Mouse (Mus musculus): ENCODE data around the gene Rpl36a-ps1. TPM values are rescaled to one million over a fixed set of nuclear protein-coding genes. Genes with fewer than 3 reads are reported as not detected.
A peak's percentile ranks its signal among the peaks of the same experiment; 100 is the strongest.

Gene Rpl36a-ps1
- polyA plus RNA-seq, 1 experiment from 2014 or later, result 1.1 TPM

GRCm38 (mm10) chr14:99018691-99019090 lies 24.6 kb upstream of the Rpl36a-ps1 start:
- Histone ChIP-seq H3K9ac (replicated peaks) (no peak overlapping the region), H3K9me3 (no peaks in the 10 kb centered on the region), H3K4me2 (replicated peaks) (no peak overlapping the region), H3K36me3 (no peaks in the 10 kb centered on the region), H3K4me3 (no peak overlapping the region), H3K4me1 (no peaks in the 10 kb centered on the region; the same call in 1 of the 2 replicates), H3K27me3 (no peaks in the 10 kb centered on the region), H3K27ac (replicated peaks) (no peak overlapping the region)
- 72% methylated on average over 7 of the region's 7 CpGs for WGBS
- no peak for ATAC-seq (replicated peaks)

- no peaks in the 10 kb centered on the region for H3K36me3 ChIP-seq
- no peaks in the 10 kb centered on the region for H3K9me3 ChIP-seq
- ATAC-seq (replicated peaks), result no peak
- no peaks in the 10 kb centered on the region for H3K27me3 ChIP-seq
- WGBS, result 66% methylated on average over 2 of the region's 2 CpGs
- H3K9ac ChIP-seq (replicated peaks), result no peak overlapping the region
- no peak overlapping the region for H3K27ac ChIP-seq (replicated peaks)
- no peaks in the 10 kb centered on the region for H3K4me1 ChIP-seq
- no peak overlapping the region for H3K4me2 ChIP-seq (replicated peaks)
- no peak overlapping the region for H3K4me3 ChIP-seq
Measured at GRCm38 (mm10) chr14:99010920-99011313, 16.8 kb upstream of the Rpl36a-ps1 start.

- H3K4me3 ChIP-seq, result no peak overlapping the region
- H3K9me3 ChIP-seq, result no peaks in the 10 kb centered on the region
- no peaks in the 10 kb centered on the region for H3K36me3 ChIP-seq
- no peaks in the 10 kb centered on the region for H3K27me3 ChIP-seq
- no peak overlapping the region for H3K4me2 ChIP-seq (replicated peaks)
- ATAC-seq (replicated peaks), result no peak
- H3K9ac ChIP-seq (replicated peaks), result no peak overlapping the region
- no peak overlapping the region for H3K27ac ChIP-seq (replicated peaks)
- no peaks in the 10 kb centered on the region for H3K4me1 ChIP-seq
- 66% methylated on average over 8 of the region's 8 CpGs for WGBS
Measured at GRCm38 (mm10) chr14:99010224-99010919, 16.3 kb upstream of the Rpl36a-ps1 start.

GRCm38 (mm10) chr14:98992482-98992881 lies 1.6 kb downstream of the Rpl36a-ps1 start:
- H3K4me1 ChIP-seq, result no peaks in the 10 kb centered on the region
- H3K36me3 ChIP-seq, result no peaks in the 10 kb centered on the region
- H3K27ac ChIP-seq (replicated peaks), result no peak overlapping the region
- no peaks in the 10 kb centered on the region for H3K27me3 ChIP-seq
- H3K9ac ChIP-seq (replicated peaks), result no peak overlapping the region
- 96% methylated on average over 2 of the region's 2 CpGs for WGBS
- no peaks in the 10 kb centered on the region for H3K9me3 ChIP-seq
- no peak overlapping the region for H3K4me2 ChIP-seq (replicated peaks)
- H3K4me3 ChIP-seq, result no peak overlapping the region
- ATAC-seq (replicated peaks), result no peak

- no peaks in the 10 kb centered on the region for H3K4me1 ChIP-seq
- H3K36me3 ChIP-seq, result no peaks in the 10 kb centered on the region
- H3K9me3 ChIP-seq, result no peaks in the 10 kb centered on the region
- ATAC-seq (replicated peaks), result no peak
- no peak overlapping the region for H3K9ac ChIP-seq (replicated peaks)
- no peak overlapping the region for H3K4me3 ChIP-seq
- H3K4me2 ChIP-seq (replicated peaks), result no peak overlapping the region
- no peaks in the 10 kb centered on the region for H3K27me3 ChIP-seq
- H3K27ac ChIP-seq (replicated peaks), result no peak overlapping the region
- 75% methylated on average over 3 of the region's 3 CpGs for WGBS
Measured at GRCm38 (mm10) chr14:98990636-98991035, 3.5 kb downstream of the Rpl36a-ps1 start.

- Histone ChIP-seq H3K27me3 (no peaks in the 10 kb centered on the region), H3K4me2 (replicated peaks) (no peak overlapping the region), H3K36me3 (no peaks in the 10 kb centered on the region), H3K9me3 (no peaks in the 10 kb centered on the region), H3K4me1 (no peaks in the 10 kb centered on the region), H3K4me3 (no peak overlapping the region), H3K27ac (replicated peaks) (no peak overlapping the region), H3K9ac (replicated peaks) (no peak overlapping the region)
- no peak for ATAC-seq (replicated peaks)
- WGBS, result 38% methylated on average over 3 of the region's 3 CpGs
Measured at GRCm38 (mm10) chr14:98989818-98990217, 4.3 kb downstream of the Rpl36a-ps1 start.

GRCm38 (mm10) chr14:98971921-98972320 lies 22.2 kb downstream of the Rpl36a-ps1 start:
- no peak for ATAC-seq (replicated peaks)

GRCm38 (mm10) chr14:98958978-98959658 lies 35.0 kb downstream of the Rpl36a-ps1 start:
- Histone ChIP-seq H3K9me3 (no peaks in the 10 kb centered on the region), H3K4me2 (replicated peaks) (no peak overlapping the region), H3K36me3 (no peaks in the 10 kb centered on the region), H3K4me1 (no peaks in the 10 kb centered on the region), H3K4me3 (no peak overlapping the region), H3K27ac (replicated peaks) (no peak overlapping the region), H3K27me3 (no peaks in the 10 kb centered on the region), H3K9ac (replicated peaks) (no peak overlapping the region)
- WGBS, result 67% methylated on average over 17 of the region's 17 CpGs
- ATAC-seq (replicated peaks), result 0 out of 2 replicates have a peak, but pooled peaks have one; percentile 29

More at GRCm38 (mm10) chr14:98971921-98972320, 22.2 kb downstream of the Rpl36a-ps1 start:
- 12% methylated on average over 4 of the region's 4 CpGs for WGBS
- Histone ChIP-seq H3K27ac (replicated peaks) (no peak overlapping the region), H3K4me3 (no peak overlapping the region), H3K9ac (replicated peaks) (no peak overlapping the region), H3K4me1 (no peaks in the 10 kb centered on the region), H3K9me3 (no peaks in the 10 kb centered on the region), H3K36me3 (no peaks in the 10 kb centered on the region), H3K4me2 (replicated peaks) (no peak overlapping the region), H3K27me3 (no peaks in the 10 kb centered on the region)

GRCm38 (mm10) chr14:98956788-98957187 lies 37.3 kb downstream of the Rpl36a-ps1 start:
- WGBS, result 92% methylated on average over 9 of the region's 9 CpGs
- H3K4me3 ChIP-seq, result no peak overlapping the region
- H3K36me3 ChIP-seq, result no peaks in the 10 kb centered on the region
- no peaks in the 10 kb centered on the region for H3K9me3 ChIP-seq
- no peak for ATAC-seq (replicated peaks)
- no peak overlapping the region for H3K27ac ChIP-seq (replicated peaks)
- H3K27me3 ChIP-seq, result no peaks in the 10 kb centered on the region
- H3K4me2 ChIP-seq (replicated peaks), result no peak overlapping the region
- no peak overlapping the region for H3K9ac ChIP-seq (replicated peaks)
- no peaks in the 10 kb centered on the region for H3K4me1 ChIP-seq

- Histone ChIP-seq H3K4me3 (no peak overlapping the region), H3K4me2 (replicated peaks) (no peak overlapping the region), H3K9ac (replicated peaks) (no peak overlapping the region), H3K27ac (replicated peaks) (no peak overlapping the region), H3K4me1 (no peaks in the 10 kb centered on the region), H3K36me3 (no peaks in the 10 kb centered on the region), H3K9me3 (no peaks in the 10 kb centered on the region), H3K27me3 (no peaks in the 10 kb centered on the region)
- WGBS, result 83% methylated on average over 7 of the region's 7 CpGs
- ATAC-seq (replicated peaks), result no peak
Measured at GRCm38 (mm10) chr14:98952441-98952840, 41.7 kb downstream of the Rpl36a-ps1 start.

- Histone ChIP-seq H3K9ac (replicated peaks) (no peak overlapping the region), H3K9me3 (no peaks in the 10 kb centered on the region), H3K4me3 (no peak overlapping the region), H3K36me3 (no peaks in the 10 kb centered on the region), H3K4me1 (no peaks in the 10 kb centered on the region), H3K27me3 (no peaks in the 10 kb centered on the region), H3K4me2 (replicated peaks) (no peak overlapping the region), H3K27ac (replicated peaks) (no peak overlapping the region)
- no peak for ATAC-seq (replicated peaks)
- 46% methylated on average over 4 of the region's 4 CpGs for WGBS
Measured at GRCm38 (mm10) chr14:98951626-98952290, 42.4 kb downstream of the Rpl36a-ps1 start.

Data from forebrain, embryonic 15.5 days (tissue).